Mouse (Mus musculus) bone marrow macrophage, adult 2 months (primary cell): Measurements from ENCODE around the gene Tbc1d24. TPM values are rescaled to one million over a fixed set of nuclear protein-coding genes. Genes with fewer than 3 reads are reported as not detected.

Experiments used
- H3K27ac ChIP-seq: 2 replicates; pipeline ENCODE4 v1.5.1; 2012; ENCODE audit warnings: low read depth, low read length; ENCODE audit not compliant: insufficient read depth
- H3K4me1 ChIP-seq: 2 replicates; pipeline ENCODE4 v1.6.1; 2012; ENCODE audit warnings: low read length; ENCODE audit not compliant: control insufficient read depth, insufficient read depth
- H3K4me3 ChIP-seq: 2 replicates; pipeline ENCODE4 v1.5.1; 2012; ENCODE audit warnings: mild to moderate bottlenecking, low read length, moderate library complexity; ENCODE audit not compliant: insufficient read depth
- CTCF ChIP-seq: IDR thresholded peaks from 2 replicates; pipeline ENCODE4 v1.5.1; 2012; ENCODE audit warnings: low read depth, mild to moderate bottlenecking, low read length, moderate library complexity
- POLR2A ChIP-seq: IDR thresholded peaks from 2 replicates; pipeline ENCODE4 v1.6.1; 2012; ENCODE audit warnings: mild to moderate bottlenecking, low read depth, low read length, borderline replicate concordance
- polyA plus RNA-seq: library from polyadenylated mRNA; stranded (reverse); fragments of >200 nt; gene quantifications from 2 replicates; pipeline ENCODE4 v1.2.4, GENCODE M21; 2012; ENCODE audit not compliant: missing spikeins, insufficient read depth, insufficient read length

The Tbc1d24 gene
- polyA plus RNA-seq, 1 experiment: 23.0 TPM

- H3K27ac ChIP-seq: no peak overlapping the region
- peaks cover 38% of the 10 kb centered on the region for H3K4me1 ChIP-seq
- no peak overlapping the region for H3K4me3 ChIP-seq
- no peak for TF ChIP-seq CTCF
- TF ChIP-seq POLR2A: no peak
Observed at GRCm38 (mm10) chr17:24191481-24191880, 13.9 kb downstream of the Tbc1d24 start.

DNA sequence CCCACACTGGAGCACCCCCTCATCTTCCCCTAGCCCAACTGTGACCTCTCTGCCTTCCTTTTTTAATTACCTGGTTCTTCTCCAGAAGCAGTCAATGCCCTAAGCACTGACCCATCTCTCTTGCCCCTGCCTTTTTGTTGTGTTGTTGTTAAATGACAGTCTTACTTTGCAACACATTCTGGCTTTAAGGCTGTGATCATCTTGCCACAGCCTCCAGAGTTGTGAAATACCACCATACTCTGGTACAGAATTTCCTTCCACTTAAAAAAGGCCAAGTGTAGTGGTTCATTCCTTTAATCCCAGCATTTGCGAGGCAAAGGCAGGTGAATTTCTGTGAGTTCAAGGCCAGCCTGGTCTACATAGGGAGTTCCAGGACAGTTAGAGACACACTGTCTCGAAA is 14.4 kb downstream of the Tbc1d24 start:
- no peak for TF ChIP-seq CTCF
- no peak for TF ChIP-seq POLR2A
- Histone ChIP-seq H3K4me1 (peaks cover 38% of the 10 kb centered on the region), H3K27ac (no peak overlapping the region), H3K4me3 (no peak overlapping the region)

DNA sequence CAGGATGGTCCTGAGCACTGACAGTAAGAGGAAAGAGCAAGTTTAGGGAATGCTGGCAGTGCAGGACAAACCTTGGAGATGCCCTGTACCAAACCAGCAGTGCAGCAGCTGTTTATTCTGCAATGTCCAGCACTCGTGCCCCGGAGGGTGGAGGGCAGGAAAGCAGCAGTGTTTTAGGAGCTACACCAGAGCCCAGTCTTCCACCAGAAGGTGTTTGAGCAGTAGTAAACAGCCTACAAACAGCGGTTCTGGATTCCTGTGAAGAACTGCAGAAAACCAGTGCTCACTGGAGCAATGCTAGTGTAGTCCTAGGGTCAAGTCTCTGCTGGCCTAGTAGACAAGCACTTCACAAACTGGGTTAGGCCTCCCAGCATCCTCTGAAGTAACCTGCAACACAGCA is 31.1 kb downstream of the Tbc1d24 start:
- no peak overlapping the region for H3K27ac ChIP-seq
- TF ChIP-seq CTCF: no peak
- TF ChIP-seq POLR2A: no peak
- peaks cover 16% of the 10 kb centered on the region for H3K4me1 ChIP-seq
- no peak overlapping the region for H3K4me3 ChIP-seq

DNA sequence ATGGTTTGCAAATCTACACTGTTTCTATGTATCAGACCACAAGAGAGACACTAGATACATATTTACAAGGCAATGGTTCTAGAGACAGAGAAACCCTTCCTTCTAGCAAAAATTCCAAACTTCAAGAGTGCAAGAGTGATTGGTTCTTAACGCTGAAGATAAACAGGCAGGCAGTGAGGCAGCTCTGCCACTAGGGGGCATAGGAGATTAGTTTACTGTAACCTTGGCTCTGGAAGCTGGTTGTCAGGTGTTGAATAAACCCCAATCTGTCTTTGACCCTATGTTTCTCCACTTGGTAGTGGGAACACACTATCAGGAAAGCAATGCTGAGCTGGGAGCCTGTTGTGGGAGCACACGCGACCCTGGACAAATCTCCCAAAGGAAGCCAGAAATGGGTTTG is 31.9 kb downstream of the Tbc1d24 start:
- TF ChIP-seq CTCF (peak; percentile 36; the same call in 1 of the 2 replicates), POLR2A (no peak)
- Histone ChIP-seq H3K4me1 (peaks cover 16% of the 10 kb centered on the region), H3K27ac (peak overlapping the region; percentile 98; the same call in 1 of the 2 replicates), H3K4me3 (no peak overlapping the region)

- Histone ChIP-seq H3K4me3 (peak overlapping the region; percentile 92), H3K27ac (peak overlapping the region; percentile 98), H3K4me1 (peaks cover 16% of the 10 kb centered on the region)
- TF ChIP-seq CTCF (no peak), POLR2A (peak; percentile 49; the same call in 1 of the 2 replicates)
Observed at GRCm38 (mm10) chr17:24171738-24172137, 33.6 kb downstream of the Tbc1d24 start.

- no peak for TF ChIP-seq POLR2A
- Histone ChIP-seq H3K4me1 (peaks cover 21% of the 10 kb centered on the region), H3K27ac (peak overlapping the region; percentile 98), H3K4me3 (peak overlapping the region; percentile 92)
Observed at GRCm38 (mm10) chr17:24170729-24171128, 34.6 kb downstream of the Tbc1d24 start.

GRCm38 (mm10) chr17:24170125-24170524 is 35.2 kb downstream of the Tbc1d24 start:
- H3K27ac ChIP-seq: peak overlapping the region; percentile 98
- no peak for TF ChIP-seq CTCF
- no peak for TF ChIP-seq POLR2A
- peaks cover 27% of the 10 kb centered on the region for H3K4me1 ChIP-seq
- H3K4me3 ChIP-seq: peak overlapping the region; percentile 92

DNA sequence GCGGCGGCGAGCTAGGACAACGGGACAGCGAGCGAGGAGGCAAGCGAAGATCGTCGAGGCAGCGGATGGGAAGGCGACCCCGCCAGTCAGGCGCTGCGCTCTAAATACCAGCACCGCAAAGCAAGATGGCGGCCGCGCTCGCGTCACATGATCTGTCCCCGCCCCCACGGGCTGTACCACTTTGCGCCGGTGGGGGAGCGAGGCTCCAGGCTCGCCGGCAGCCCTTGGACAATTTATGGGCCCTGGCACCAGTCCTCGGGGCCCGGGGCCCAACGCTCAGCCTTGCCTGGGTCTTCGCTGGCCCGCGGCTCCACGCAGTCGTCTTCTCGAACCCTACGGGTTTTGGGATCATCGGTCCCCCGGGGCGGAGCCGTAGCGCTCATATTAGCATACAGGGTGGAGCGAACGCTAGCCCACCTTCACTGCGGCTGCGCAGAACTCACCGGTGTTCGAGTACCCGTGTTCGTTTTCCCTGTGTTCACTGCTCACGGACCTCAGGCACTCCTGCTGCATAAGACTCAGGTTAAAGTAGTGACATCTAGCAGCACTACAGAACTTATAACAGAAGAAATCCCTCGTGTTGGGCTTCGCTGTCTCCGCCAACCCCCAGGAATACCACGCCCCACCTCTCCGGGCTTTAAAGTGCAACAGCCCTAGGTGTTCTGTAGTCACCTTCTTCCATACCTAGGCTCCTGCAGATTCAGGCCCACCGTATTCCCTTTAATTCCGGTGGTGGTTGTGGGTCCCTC is 35.9 kb downstream of the Tbc1d24 start, which contains the start of gene Atp6v0c:
TSS of gene Atp6v0c (minus strand) at position 386 of the 749 bp plus-strand sequence.
- no peak for TF ChIP-seq POLR2A
- no peak for TF ChIP-seq CTCF
- Histone ChIP-seq H3K27ac (peak within 1 kb of the TSS; percentile 98), H3K4me1 (peaks cover 30% of the 10 kb centered on the region), H3K4me3 (peak within 1 kb of the TSS; percentile 92)

DNA sequence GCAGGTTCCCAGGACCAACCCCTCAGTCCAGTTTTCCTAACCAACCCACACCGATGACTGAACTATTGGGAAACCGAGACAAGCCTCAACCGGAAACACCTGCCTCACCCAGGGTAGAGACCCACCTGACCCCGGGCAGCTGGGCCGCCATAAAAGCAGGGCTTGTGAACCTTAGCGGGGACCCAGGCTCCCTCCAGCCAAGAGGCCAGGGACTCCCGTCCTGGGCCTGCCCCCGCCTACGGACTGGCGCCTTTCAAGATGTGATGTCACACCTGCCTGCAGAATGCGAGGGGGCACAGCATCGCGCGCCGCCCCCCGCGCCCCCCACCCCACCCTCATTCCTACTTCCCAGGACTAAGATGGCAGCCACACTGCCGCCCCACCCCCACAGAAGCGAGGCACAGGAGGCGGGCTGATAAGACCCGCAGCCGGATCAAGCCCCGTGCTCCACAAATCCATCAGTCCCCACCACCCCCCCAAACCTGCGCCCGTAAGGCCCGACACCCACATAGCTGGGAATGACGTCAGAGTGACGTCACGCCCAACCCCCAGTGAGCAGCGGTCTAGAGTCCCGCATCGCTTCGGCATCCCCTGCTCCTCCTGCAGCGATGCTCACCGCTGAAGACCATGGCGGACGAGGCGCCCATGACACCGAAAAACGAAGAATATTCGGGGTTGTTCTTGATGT is 36.6 kb downstream of the Tbc1d24 start:
- H3K4me3 ChIP-seq: peak overlapping the region; percentile 92
- peaks cover 31% of the 10 kb centered on the region for H3K4me1 ChIP-seq

More for the DNA sequence above, 36.6 kb downstream of the Tbc1d24 start:
- H3K27ac ChIP-seq: peak overlapping the region; percentile 98
- TF ChIP-seq CTCF (no peak), POLR2A (no peak)
